Mouse (Mus musculus): Measurements from ENCODE around the gene Prpf6.

DNA sequence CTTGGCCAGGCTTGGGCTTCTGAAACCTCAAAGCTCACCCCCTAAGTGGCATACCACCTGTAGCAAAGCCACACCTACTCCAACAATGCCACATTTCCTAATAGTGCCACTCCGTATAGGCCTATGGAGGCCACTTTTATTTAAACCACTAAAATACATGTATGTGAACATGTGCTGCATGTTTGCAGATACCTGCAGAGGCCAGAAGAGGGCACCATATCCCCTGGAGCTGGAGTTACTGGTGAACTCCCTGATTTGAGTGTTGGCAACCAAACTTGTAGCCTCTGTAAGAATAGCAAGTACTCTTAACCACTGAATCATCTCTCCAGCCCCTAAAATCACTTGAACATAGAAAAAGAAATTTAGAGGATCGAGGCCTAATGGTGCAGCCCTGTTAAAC, 52.7 kb downstream of the Prpf6 start:
- TF ChIP-seq CTCF (IDR thresholded peaks at IDR 0.05; ENCODE audit: control insufficient read depth, insufficient read depth, low read length) (peak; percentile 66), POLR2A (IDR thresholded peaks at IDR 0.05; ENCODE audit: borderline replicate concordance, control insufficient read depth, low read depth, low read length) (no peak)
